Mouse (Mus musculus): ENCODE results near the gene Insig1. TPM values are rescaled to one million over a fixed set of nuclear protein-coding genes. Genes with fewer than 3 reads are reported as not detected.

Insig1 gene
- total RNA-seq (2021) = 10 to 100 TPM; 64.8 to 70.4 TPM

DNA sequence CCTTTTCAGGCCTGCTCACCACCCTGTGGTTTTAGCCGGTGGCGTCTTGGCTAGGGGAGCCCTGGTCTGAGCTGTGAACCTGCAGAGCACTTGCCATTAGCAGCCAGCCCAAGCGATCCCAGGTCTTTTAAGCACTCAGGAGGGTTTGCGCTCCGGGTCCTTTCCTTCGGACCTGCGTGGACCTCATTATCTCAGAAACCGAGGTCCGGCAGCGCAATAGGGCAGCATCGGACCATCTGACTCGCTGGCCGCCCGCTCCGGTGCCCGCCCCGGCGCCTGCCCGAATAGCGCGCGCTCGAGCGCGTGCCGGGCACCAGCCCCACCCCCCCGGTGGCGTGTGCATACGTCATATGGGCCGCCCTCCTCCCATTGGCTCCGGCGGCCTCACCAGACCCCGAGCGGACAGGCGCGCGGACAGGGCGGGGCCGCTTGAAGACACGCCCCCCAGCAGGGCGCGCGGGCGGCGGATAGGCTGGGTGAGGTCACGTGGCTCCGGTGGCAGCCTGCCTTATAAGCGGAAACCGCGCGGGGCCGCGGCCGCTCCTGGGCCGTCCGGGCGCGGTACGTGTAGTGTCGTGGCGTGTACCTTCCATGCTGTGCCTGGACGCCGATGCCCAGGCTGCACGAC lies at the start of gene Insig1:
TSS of gene Insig1 (plus strand) at position 536 of the 628 bp plus-strand sequence.
- peak; percentile 93 to 95 for DNase-seq (ENCODE audit: extremely low spot score in 1 of 2, low spot score in 1 of 2)

DNA sequence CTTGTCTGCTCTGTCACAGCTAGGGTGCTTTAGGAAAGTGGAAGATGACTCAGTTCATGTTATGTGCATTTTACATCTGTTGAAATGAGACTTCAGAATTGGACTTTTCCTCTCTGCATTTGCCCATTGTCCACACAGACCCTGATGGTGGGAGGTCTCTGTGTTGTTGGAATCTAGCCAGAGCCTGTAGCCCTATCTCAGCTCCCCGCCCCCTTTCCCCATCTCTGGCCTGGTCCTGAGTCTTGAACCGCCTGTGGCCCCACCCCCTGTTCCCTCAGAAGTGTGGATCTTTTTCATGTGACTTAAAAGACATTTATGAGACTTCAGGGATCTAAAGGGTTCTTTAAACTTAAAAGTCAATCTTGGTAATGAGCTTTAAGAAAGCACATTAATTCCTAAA lies 47.7 kb upstream of the Insig1 start:
- no peak for DNase-seq (ENCODE audit: extremely low spot score in 1 of 2, low spot score in 1 of 2)

DNA sequence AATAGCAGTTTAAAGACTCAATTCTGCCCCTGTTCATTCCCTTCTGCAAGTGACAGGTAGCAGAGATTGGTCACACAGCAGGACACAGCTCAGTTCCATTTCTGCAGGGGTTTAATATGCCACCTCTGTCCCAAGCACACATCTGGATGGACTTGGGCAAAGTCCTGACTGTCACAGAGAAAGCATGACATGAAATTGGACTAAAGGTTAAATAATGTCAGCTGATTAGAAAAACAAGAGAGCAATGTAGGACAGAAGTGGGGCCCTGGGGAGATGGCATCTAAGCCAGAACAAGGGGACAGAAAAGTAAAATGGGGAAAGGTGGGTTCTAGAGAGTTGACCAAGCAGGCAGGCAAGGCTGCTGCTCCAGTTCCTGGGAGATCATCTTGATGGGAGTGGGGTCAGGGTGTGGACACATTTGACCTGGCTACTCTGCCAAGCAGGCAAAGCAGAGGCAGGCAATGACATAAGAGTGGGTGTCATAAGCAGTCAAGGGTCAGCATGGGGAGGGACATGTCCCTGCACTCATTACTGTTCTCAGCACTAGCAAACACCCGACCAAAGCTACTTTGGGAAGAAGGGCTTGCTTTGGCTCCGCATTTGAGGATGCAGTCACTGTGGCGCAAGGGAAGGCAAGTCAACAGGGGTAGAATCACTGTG lies 39.5 kb upstream of the Insig1 start:
- DNase-seq (ENCODE audit: extremely low spot score in 1 of 2, low spot score in 1 of 2) = no peak

DNA sequence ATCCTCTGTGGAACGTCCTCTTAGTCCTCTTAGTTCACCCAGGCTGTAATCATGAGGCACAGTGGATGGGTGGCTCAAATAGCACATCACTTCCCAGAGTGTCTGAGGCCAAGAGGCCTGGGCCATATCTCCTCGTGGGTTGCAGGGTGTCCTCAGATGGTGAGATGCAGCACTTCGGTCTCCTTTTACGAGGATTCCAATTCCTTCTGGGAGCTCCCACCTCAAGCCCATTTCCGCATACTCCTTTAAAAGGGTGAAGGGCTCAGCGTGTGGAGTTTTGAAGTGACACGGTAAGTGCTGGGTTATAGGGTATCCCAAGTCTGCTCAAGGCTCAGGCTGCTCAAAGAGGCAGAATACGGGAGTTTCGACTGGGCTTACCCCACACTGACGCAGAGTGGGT lies 38.3 kb upstream of the Insig1 start:
- no peak for DNase-seq (ENCODE audit: extremely low spot score in 1 of 2, low spot score in 1 of 2)

GRCm38 (mm10) chr5:28033281-28033680 lies 37.9 kb upstream of the Insig1 start:
- DNase-seq (ENCODE audit: extremely low spot score in 1 of 2, low spot score in 1 of 2) = no peak

- DNase-seq (ENCODE audit: extremely low spot score in 1 of 2, low spot score in 1 of 2) = no peak
These were observed 37.3 kb upstream of the Insig1 start for GRCm38 (mm10) chr5:28033826-28034225.

DNA sequence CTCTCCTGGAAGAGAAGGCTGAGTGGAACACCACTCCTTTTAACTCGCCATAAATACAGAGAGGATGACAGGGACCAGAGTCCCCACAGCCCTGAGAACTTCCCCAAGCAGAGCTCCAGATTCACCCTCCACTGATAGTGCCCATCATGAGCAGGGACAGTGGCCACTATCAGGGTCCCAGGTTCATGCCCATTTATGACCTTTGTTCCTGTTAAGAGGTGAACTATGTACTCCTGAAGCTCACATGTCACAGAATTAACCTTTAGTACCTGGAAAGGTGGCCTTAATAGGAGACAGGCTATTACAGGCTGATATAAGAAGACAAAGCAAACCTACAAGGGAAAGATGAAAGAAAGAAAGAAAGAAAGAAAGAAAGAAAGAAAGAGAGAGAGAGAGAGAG lies 35.2 kb upstream of the Insig1 start:
- no peak for DNase-seq (ENCODE audit: extremely low spot score in 1 of 2, low spot score in 1 of 2)

GRCm38 (mm10) chr5:28036518-28036917 lies 34.6 kb upstream of the Insig1 start:
- DNase-seq (ENCODE audit: extremely low spot score in 1 of 2, low spot score in 1 of 2) = no peak

DNA sequence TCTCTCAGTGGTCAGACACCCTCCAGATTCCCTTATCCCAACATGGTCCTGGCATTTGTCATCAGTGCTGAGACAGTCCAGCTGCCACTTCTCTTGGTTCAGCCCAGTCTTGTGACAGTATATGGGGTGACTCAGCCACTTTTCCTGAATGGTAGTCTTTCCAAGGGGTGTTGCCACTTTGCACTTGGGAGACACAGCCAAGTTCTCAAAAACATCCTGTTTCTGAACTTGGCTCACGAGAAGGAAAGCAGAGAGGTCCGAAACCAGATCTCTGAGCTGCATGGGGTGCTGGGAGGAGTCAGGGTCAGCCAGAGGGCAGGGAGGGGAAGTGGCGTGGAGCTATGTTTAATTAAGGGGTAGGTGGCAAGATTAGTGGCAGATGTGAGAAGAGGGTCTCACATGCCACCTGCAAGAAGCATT lies 34.0 kb upstream of the Insig1 start:
- DNase-seq (ENCODE audit: extremely low spot score in 1 of 2, low spot score in 1 of 2) = no peak

DNA sequence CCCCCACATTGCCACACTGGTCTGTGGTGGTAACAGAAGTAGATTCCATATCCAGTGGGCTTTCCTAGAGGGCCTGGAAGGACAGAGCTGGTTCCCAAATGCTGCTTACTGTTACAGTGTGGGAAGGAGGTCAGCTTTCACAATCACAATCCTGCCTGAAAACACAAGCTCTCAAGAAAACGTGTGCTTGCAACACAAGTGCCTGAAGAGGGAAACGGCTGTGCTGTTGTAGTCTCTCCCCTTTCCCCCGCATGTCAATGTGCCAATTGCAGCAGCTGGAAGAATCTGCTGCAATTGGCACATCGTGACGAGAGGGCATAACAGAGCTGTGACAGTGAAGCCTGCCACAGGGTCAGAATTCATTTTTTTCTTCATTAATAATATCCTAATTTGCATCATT lies 33.5 kb upstream of the Insig1 start:
- DNase-seq (ENCODE audit: extremely low spot score in 1 of 2, low spot score in 1 of 2) = no peak

GRCm38 (mm10) chr5:28038115-28038514 lies 33.0 kb upstream of the Insig1 start:
- DNase-seq (ENCODE audit: extremely low spot score in 1 of 2, low spot score in 1 of 2) = peak in 1 of 2 experiments; percentile 14

DNA sequence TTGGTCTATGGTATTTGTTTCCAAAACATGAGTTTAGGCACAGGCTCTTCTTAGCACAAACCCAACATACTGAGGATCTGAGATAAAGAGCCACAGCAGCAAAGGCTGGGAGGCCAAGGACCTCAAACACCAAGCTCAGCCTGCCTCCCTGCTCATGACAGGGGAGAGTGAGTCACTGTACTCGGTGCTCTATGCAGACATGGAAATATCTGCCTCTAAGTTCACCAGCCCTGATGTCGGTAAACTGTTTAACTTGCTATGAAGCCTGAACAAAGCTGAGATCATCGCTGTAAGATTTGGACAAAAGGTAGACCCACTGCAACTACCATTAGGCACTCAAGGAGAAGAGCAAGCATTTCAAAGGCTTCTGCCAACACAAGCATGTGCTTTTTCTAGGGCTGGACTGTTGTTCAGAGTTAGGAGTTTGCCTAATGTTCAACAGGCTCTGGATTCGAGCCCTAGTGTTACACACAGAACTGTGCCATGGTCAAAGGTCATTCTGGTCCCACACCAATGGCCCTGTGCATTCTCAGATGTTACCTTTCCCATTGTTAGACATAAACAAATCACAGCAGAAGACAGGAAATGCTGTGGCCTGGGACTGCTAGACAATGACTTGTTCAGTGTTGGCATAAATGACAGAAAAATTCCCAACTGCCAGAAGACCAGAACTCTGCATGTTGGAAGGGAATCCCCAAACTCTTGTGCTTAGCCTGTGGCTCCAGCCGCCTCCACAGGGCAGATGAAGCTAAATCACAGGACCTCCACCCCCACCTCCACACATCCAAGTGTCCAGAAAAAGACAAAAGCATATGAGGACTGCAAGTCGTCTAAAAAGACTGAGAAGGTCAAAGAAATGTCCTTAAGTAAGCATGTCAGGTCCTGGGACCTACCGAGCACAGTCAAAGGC lies 31.2 kb upstream of the Insig1 start:
- DNase-seq (ENCODE audit: extremely low spot score in 1 of 2, low spot score in 1 of 2) = no peak

- no peak for DNase-seq (ENCODE audit: extremely low spot score in 1 of 2, low spot score in 1 of 2)
These were observed 30.4 kb upstream of the Insig1 start for GRCm38 (mm10) chr5:28040726-28041125.

- DNase-seq (ENCODE audit: extremely low spot score in 1 of 2, low spot score in 1 of 2) = no peak
These were observed 29.1 kb upstream of the Insig1 start for GRCm38 (mm10) chr5:28042021-28042420.

GRCm38 (mm10) chr5:28042779-28043178 lies 28.4 kb upstream of the Insig1 start:
- no peak for DNase-seq (ENCODE audit: extremely low spot score in 1 of 2, low spot score in 1 of 2)

GRCm38 (mm10) chr5:28043386-28043785 lies 27.8 kb upstream of the Insig1 start:
- no peak for DNase-seq (ENCODE audit: extremely low spot score in 1 of 2, low spot score in 1 of 2)

DNA sequence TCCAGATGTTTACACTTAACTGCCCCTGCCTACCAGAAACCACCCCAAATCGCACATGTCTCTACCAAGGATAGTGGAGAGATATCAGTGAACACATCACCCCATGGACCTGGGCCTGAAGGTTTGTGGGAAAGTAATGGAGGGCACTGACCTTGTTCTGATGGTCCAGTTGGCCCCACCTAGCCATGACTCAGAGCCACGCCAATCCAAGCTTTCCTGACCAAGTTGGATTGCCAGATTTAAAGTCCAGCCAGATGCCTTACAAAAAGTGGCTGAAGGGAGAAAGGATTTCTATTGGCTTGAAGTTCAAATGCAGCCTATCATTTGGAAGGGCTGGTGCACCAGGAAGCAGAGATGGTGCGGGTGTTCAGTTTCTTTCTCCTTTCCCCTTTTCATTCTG lies 24.2 kb upstream of the Insig1 start:
- no peak for DNase-seq (ENCODE audit: extremely low spot score in 1 of 2, low spot score in 1 of 2)

DNA sequence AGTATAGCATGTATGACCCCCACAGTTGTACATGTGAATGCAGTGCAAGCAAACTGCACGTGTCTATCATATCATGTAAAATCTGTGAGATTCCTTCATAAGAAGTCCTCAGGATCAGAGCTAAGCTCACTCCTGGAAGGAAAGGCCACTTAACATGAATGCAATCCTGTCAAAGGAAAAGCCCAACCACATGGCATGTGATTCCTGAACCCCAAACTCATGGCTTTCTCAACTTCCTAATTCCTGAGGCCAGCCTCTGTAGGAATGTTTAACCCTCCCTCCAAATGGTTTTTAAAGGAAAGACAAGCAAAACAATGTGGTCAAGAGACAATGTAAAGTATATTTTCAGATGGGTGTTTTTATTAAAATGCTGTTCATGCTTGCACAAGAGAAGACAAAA lies 23.2 kb upstream of the Insig1 start:
- DNase-seq (ENCODE audit: extremely low spot score in 1 of 2, low spot score in 1 of 2) = no peak

DNA sequence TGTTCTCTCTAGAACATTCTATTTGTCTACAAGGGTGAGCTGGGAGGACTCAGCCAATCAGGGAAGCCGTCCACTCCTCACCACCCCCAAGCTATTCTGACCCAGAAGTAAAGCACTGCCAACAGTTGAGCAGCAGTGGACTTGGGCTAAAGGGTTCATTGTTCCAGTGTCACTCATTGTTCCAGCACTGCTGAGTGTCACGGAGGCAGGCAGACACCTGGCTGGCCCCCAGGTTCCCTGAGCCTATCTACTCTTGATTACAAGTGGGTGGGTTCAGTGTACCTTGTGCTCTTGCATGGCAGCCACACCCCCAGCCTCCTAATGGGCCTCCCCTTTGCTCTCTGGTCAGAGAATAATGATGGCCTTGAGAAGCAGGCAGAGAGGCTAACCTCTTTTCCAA lies 15.7 kb upstream of the Insig1 start:
- no peak for DNase-seq (ENCODE audit: extremely low spot score in 1 of 2, low spot score in 1 of 2)

GRCm38 (mm10) chr5:28056877-28057276 lies 14.3 kb upstream of the Insig1 start:
- no peak for DNase-seq (ENCODE audit: extremely low spot score in 1 of 2, low spot score in 1 of 2)

- peak; percentile 15 to 25 for DNase-seq (ENCODE audit: extremely low spot score in 1 of 2, low spot score in 1 of 2)
These were observed 10.7 kb upstream of the Insig1 start for GRCm38 (mm10) chr5:28060506-28060905.

Measured in layer of hippocampus, postnatal 25 days (tissue).